ENCODE assay signal across 9 mouse cellular contexts in the genomic region with DNA sequence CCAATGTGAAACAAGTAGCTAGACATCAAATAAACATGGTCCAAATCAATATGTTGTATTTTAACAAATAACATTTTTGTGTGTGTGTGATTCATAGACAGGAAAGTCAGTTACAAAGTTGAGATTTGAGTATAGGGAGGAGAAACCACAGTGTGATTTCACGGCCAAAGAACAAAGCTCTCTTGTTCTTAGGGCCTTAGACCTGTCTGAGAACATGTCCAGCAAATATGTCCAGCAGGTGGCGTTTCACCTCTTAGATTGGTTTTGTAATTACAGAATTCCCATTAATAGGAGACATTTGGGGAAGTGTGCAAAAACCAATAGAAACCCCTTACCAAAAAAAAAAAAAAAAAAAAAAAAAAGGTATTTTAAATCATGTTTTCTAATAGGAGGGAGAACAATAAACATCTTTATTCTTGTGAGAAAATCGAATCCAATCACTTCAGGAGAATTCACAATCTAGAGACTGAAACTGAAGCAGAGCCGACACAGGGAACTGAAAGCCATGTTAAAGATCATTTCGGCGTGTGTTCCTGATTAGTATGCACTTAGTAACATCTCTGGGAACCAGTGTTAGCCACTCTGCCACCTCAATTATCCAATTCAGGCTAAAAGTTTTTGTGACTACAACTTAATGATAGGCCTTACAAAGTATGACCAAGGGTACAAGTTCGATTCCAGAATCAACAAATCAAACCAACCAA. TPM values are rescaled to one million over a fixed set of nuclear protein-coding genes. Genes with fewer than 3 reads are reported as not detected.
DNase-seq lines count a peak whose midpoint lies in the region; ATAC-seq and TF ChIP-seq lines count a peak whose summit lies in the region.
"Had no signal": no experiment of that assay in that cellular context is flagged by ENCODE, and none has a peak within 500 bp of the region (broad histone marks: within the 10 kb centered on the region; RNA-seq: fewer than 3 reads in every experiment).

No protein-coding gene starts in this region.

- WGBS in liver, embryonic 11.5 days = 62% methylated on average over 7 of the region's 7 CpGs
- 58% methylated on average over 7 of the region's 7 CpGs for WGBS in forebrain, embryonic 11.5 days
- WGBS in intestine, embryonic 15.5 days = 64% methylated on average over 7 of the region's 7 CpGs
- WGBS in midbrain, embryonic 14.5 days = 61% methylated on average over 7 of the region's 7 CpGs

- TF ChIP-seq POLR2A in brain, embryonic 14.5 days (IDR thresholded peaks at IDR 0.05; ENCODE audit: borderline replicate concordance, extremely low read depth, insufficient read depth, insufficient read length, poor library complexity, severe bottlenecking) = no peak

- H3K4me3 ChIP-seq in liver, embryonic 11.5 days (ENCODE audit: low read depth, low read length) = no peak overlapping the region
- no peak overlapping the region for H3K4me3 ChIP-seq in forebrain, embryonic 11.5 days (ENCODE audit: low read depth, low read length)
- H3K4me3 ChIP-seq in intestine, embryonic 15.5 days (replicated peaks) = no peak overlapping the region
- H3K4me3 ChIP-seq in left cerebral cortex, adult 2 months = no peak overlapping the region
- no peak overlapping the region for H3K4me3 ChIP-seq in midbrain, embryonic 14.5 days (replicated peaks; ENCODE audit: low read depth, low read length)
- H3K4me3 ChIP-seq: lung, embryonic 15.5 days had no signal

- H3K9ac ChIP-seq in liver, embryonic 11.5 days (ENCODE audit: low read depth, low read length) = no peak overlapping the region
- no peak overlapping the region for H3K9ac ChIP-seq in forebrain, embryonic 11.5 days (ENCODE audit: low read length)
- no peak overlapping the region for H3K9ac ChIP-seq in intestine, embryonic 15.5 days
- H3K9ac ChIP-seq in midbrain, embryonic 14.5 days (replicated peaks; ENCODE audit: low read length) = no peak overlapping the region
- H3K9ac ChIP-seq: lung, embryonic 15.5 days had no signal

- DNase-seq in liver = peak; percentile 42
- no peak for DNase-seq in liver, embryonic 11.5 days (ENCODE audit: low spot score)
- peak; percentile 92 for DNase-seq in brain, embryonic 14.5 days (ENCODE audit: low read depth)
- peak; percentile 69 for DNase-seq in forebrain, embryonic 11.5 days (ENCODE audit: low spot score)
- peak; percentile 63 for DNase-seq in left cerebral cortex, adult 2 months (ENCODE audit: extremely low spot score in 1 of 2, low spot score in 2 of 2)
- DNase-seq in midbrain, embryonic 14.5 days = peak; percentile 90
- DNase-seq in urinary bladder, postnatal 4 days (ENCODE audit: low spot score in 2 of 2) = peak; percentile 29 to 69

- peak; percentile 48; the same call in 1 of the 2 replicates for TF ChIP-seq CTCF in brain, embryonic 14.5 days (IDR thresholded peaks at IDR 0.05; ENCODE audit: borderline replicate concordance, extremely low read depth, insufficient read depth, insufficient read length)
- peak; percentile 70 for TF ChIP-seq CTCF in left cerebral cortex, adult 2 months (IDR thresholded peaks at IDR 0.05)

- no peak for ATAC-seq in liver, embryonic 11.5 days (replicated peaks; ENCODE audit: low FRiP score)
- ATAC-seq in forebrain, embryonic 11.5 days (replicated peaks; ENCODE audit: low FRiP score) = peak; percentile 79
- peak; percentile 61; the same call in 1 of the 2 replicates for ATAC-seq in intestine, embryonic 15.5 days
- 0 out of 2 replicates have a peak, but pooled peaks have one; percentile 34 for ATAC-seq in midbrain, embryonic 14.5 days (ENCODE audit: low FRiP score, low TSS enrichment)

- H3K4me2 ChIP-seq in liver, embryonic 11.5 days = no peak overlapping the region
- H3K4me2 ChIP-seq in forebrain, embryonic 11.5 days (ENCODE audit: low read depth, low read length, severe bottlenecking) = no peak overlapping the region
- no peak overlapping the region for H3K4me2 ChIP-seq in intestine, embryonic 15.5 days (replicated peaks)
- no peak overlapping the region for H3K4me2 ChIP-seq in midbrain, embryonic 14.5 days (ENCODE audit: low read length)
- H3K4me2 ChIP-seq: lung, embryonic 15.5 days had no signal

- no peaks in the 10 kb centered on the region for H3K4me1 ChIP-seq in liver, embryonic 11.5 days (replicated peaks; ENCODE audit: control insufficient read depth, insufficient read depth, low read length)
- H3K4me1 ChIP-seq in forebrain, embryonic 11.5 days (replicated peaks; ENCODE audit: control insufficient read depth, insufficient read depth, low read length) = peaks cover 2% of the 10 kb centered on the region; the same call in 1 of the 2 replicates
- no peaks in the 10 kb centered on the region for H3K4me1 ChIP-seq in intestine, embryonic 15.5 days (replicated peaks)
- H3K4me1 ChIP-seq in midbrain, embryonic 14.5 days (ENCODE audit: control insufficient read depth, insufficient read depth, low read length) = 0 out of 2 replicates have a peak, but pooled peaks cover 4% of the 10 kb centered on the region
- H3K4me1 ChIP-seq: lung, embryonic 15.5 days had no signal

- no peaks in the 10 kb centered on the region for H3K9me3 ChIP-seq in liver, embryonic 11.5 days (ENCODE audit: control insufficient read depth, low read length)
- no peaks in the 10 kb centered on the region for H3K9me3 ChIP-seq in forebrain, embryonic 11.5 days (ENCODE audit: control insufficient read depth, low read length)
- H3K9me3 ChIP-seq in intestine, embryonic 15.5 days = no peaks in the 10 kb centered on the region
- H3K9me3 ChIP-seq in midbrain, embryonic 14.5 days (ENCODE audit: control insufficient read depth, low read length) = no peaks in the 10 kb centered on the region
- H3K9me3 ChIP-seq: lung, embryonic 15.5 days had no signal

- intact Hi-C loops in left cerebral cortex, adult 2 months (cut with DNase I) = loop anchor here (1.0 to 5.0 kb wide), 3 partner anchors 308 to 1107 kb away; a partner anchor contains a TSS

- H3K27ac ChIP-seq in liver, embryonic 11.5 days (ENCODE audit: low read depth, low read length) = no peak overlapping the region
- H3K27ac ChIP-seq in forebrain, embryonic 11.5 days (ENCODE audit: low read depth, low read length) = 0 out of 2 replicates have a peak overlapping the region, but pooled peaks have one; percentile 51
- H3K27ac ChIP-seq in intestine, embryonic 15.5 days = no peak overlapping the region
- H3K27ac ChIP-seq in left cerebral cortex, adult 2 months = no peak overlapping the region
- no peak overlapping the region for H3K27ac ChIP-seq in midbrain, embryonic 14.5 days (replicated peaks; ENCODE audit: low read depth, low read length)
- H3K27ac ChIP-seq: lung, embryonic 15.5 days had no signal

- no peaks in the 10 kb centered on the region for H3K36me3 ChIP-seq in liver, embryonic 11.5 days (ENCODE audit: control insufficient read depth, insufficient read depth, low read length)
- no peaks in the 10 kb centered on the region for H3K36me3 ChIP-seq in forebrain, embryonic 11.5 days (ENCODE audit: control insufficient read depth, insufficient read depth, low read length)
- H3K36me3 ChIP-seq in intestine, embryonic 15.5 days = no peaks in the 10 kb centered on the region
- H3K36me3 ChIP-seq in midbrain, embryonic 14.5 days (ENCODE audit: control insufficient read depth, insufficient read depth, low read length) = no peaks in the 10 kb centered on the region
- H3K36me3 ChIP-seq: lung, embryonic 15.5 days had no signal

- no peaks in the 10 kb centered on the region for H3K27me3 ChIP-seq in liver, embryonic 11.5 days (replicated peaks; ENCODE audit: control insufficient read depth, insufficient read depth, low read length)
- no peaks in the 10 kb centered on the region for H3K27me3 ChIP-seq in forebrain, embryonic 11.5 days (ENCODE audit: control insufficient read depth, insufficient read depth, low read length)
- no peaks in the 10 kb centered on the region for H3K27me3 ChIP-seq in intestine, embryonic 15.5 days (replicated peaks)
- H3K27me3 ChIP-seq in midbrain, embryonic 14.5 days (ENCODE audit: control insufficient read depth, insufficient read depth, low read length) = no peaks in the 10 kb centered on the region
- H3K27me3 ChIP-seq: lung, embryonic 15.5 days had no signal

RNA-seq across cellular contexts. Expression of a gene that starts 37.1 kb away (rescaled TPM):
- polyA plus RNA-seq in liver, embryonic 11.5 days (2014; fragmentation: Nextera tagmentation; extraction: Ambion mirVana) = 13.9 and 18.2 TPM in 2 replicates
- polyA plus RNA-seq in brain, embryonic 14.5 days (2012; rRNA removed) = 35.3 and 58.0 TPM in 2 replicates
- 59.5 and 61.9 TPM in 2 replicates for polyA plus RNA-seq in forebrain, embryonic 11.5 days (2014; fragmentation: Nextera tagmentation; extraction: Ambion mirVana)
- 25.8 and 30.9 TPM in 2 replicates for polyA plus RNA-seq in intestine, embryonic 15.5 days (2015; fragmentation: Nextera tagmentation; extraction: Ambion mirVana)
- 10 to 100 TPM; 14.1 to 14.4 TPM for total RNA-seq in left cerebral cortex, adult 2 months (2021)
- polyA plus RNA-seq in midbrain, embryonic 14.5 days (2014; fragmentation: Nextera tagmentation; extraction: Ambion mirVana) = 38.2 and 38.5 TPM in 2 replicates
